Mouse (Mus musculus) erythroblast, embryonic 14.5 days (primary cell): Measurements from ENCODE around the gene Tgfbr3.

ENCODE experiments used
- GATA1 ChIP-seq: IDR thresholded peaks from 2 replicates; pipeline ENCODE4 v1.6.1; 2012; ENCODE audit warnings: low read length, inconsistent platforms, mixed read lengths
- TAL1 ChIP-seq: IDR thresholded peaks from 3 replicates; pipeline ENCODE4 v1.6.1; 2012; ENCODE audit warnings: low read length, inconsistent platforms, mixed read lengths

- TF ChIP-seq GATA1 (no peak), TAL1 (no peak)
Observed at GRCm38 (mm10) chr5:107086166-107086565, 203.3 kb downstream of the Tgfbr3 start.
